Mouse (Mus musculus) forebrain, embryonic 10.5 days (tissue): Measurements from ENCODE around the gene Cdkn2aip. TPM values are rescaled to one million over a fixed set of nuclear protein-coding genes. Genes with fewer than 3 reads are reported as not detected.

ENCODE experiments used
- DNase-seq: peaks from one replicate; pipeline ENCODE4 v3.0.0-alpha.2; 2017; ENCODE audit warnings: low spot score; ENCODE audit errors: extremely low spot score
- H3K27ac ChIP-seq: fragments of 300-500 bp; sonication (generic); 2 replicates; pipeline ENCODE4 v1.5.1; 2016; ENCODE audit warnings: mild to moderate bottlenecking
- H3K27me3 ChIP-seq: fragments of 300-500 bp; sonication (generic); 2 replicates; pipeline ENCODE4 v1.6.1; 2016; ENCODE audit warnings: mild to moderate bottlenecking; ENCODE audit not compliant: poor library complexity, severe bottlenecking
- H3K36me3 ChIP-seq: fragments of 300-500 bp; sonication (generic); replicated peaks from 2 replicates; pipeline ENCODE4 v1.6.1; 2016; ENCODE audit warnings: mild to moderate bottlenecking, moderate library complexity
- H3K4me1 ChIP-seq: fragments of 300-500 bp; sonication (generic); 2 replicates; pipeline ENCODE4 v1.6.1; 2016
- H3K4me3 ChIP-seq: fragments of 300-500 bp; sonication (generic); 2 replicates; pipeline ENCODE4 v1.5.1; 2016; ENCODE audit warnings: mild to moderate bottlenecking, moderate library complexity
- H3K9me3 ChIP-seq: fragments of 300-500 bp; sonication (generic); 2 replicates; pipeline ENCODE4 v1.6.1; 2016; ENCODE audit warnings: mild to moderate bottlenecking, moderate library complexity
- WGBS: fragments of 180-500 bp; shearing (Covaris S2); methylation state at CpG from one replicate; pipeline ENCODE4 v1.1.7; 2016; 5-methylcytosine and 5-hydroxymethylcytosine counted together
- polyA plus RNA-seq: library from polyadenylated mRNA; unstranded; fragments of >200 nt; fragmentation: Nextera tagmentation; extraction: Ambion mirVana; gene quantifications from 2 replicates; pipeline ENCODE4 v1.2.1, GENCODE M21; 2016

Cdkn2aip gene
- polyA plus RNA-seq, 1 experiment from 2014 or later: 34.8 TPM

GRCm38 (mm10) chr8:47691303-47691702 is 22.4 kb downstream of the Cdkn2aip start:
- peak overlapping the region; percentile 80; the same call in 1 of the 2 replicates for H3K27ac ChIP-seq
- peak overlapping the region; percentile 49 for H3K4me3 ChIP-seq

GRCm38 (mm10) chr8:47690674-47691078 is 23.1 kb downstream of the Cdkn2aip start:
- Histone ChIP-seq H3K4me1 (peaks cover 17% of the 10 kb centered on the region), H3K9me3 (peaks cover 6% of the 10 kb centered on the region; the same call in 1 of the 2 replicates), H3K27ac (peak overlapping the region; percentile 80), H3K36me3 (no peaks in the 10 kb centered on the region), H3K27me3 (peaks cover 11% of the 10 kb centered on the region), H3K4me3 (peak overlapping the region; percentile 49)
- WGBS: 1% methylated on average over 16 of the region's 16 CpGs
- DNase-seq: peak; percentile 47

More at GRCm38 (mm10) chr8:47691303-47691702, 22.4 kb downstream of the Cdkn2aip start:
- 32% methylated on average over 7 of the region's 7 CpGs for WGBS
- Histone ChIP-seq H3K27me3 (peaks cover 11% of the 10 kb centered on the region), H3K9me3 (peaks cover 6% of the 10 kb centered on the region; the same call in 1 of the 2 replicates), H3K36me3 (no peaks in the 10 kb centered on the region), H3K4me1 (peaks cover 17% of the 10 kb centered on the region)
- no peak for DNase-seq

- peaks cover 11% of the 10 kb centered on the region for H3K27me3 ChIP-seq
- peaks cover 6% of the 10 kb centered on the region; the same call in 1 of the 2 replicates for H3K9me3 ChIP-seq
- H3K4me3 ChIP-seq: no peak overlapping the region
- DNase-seq: peak; percentile 19
- no peak overlapping the region for H3K27ac ChIP-seq
- 54% methylated on average over 12 of the region's 12 CpGs for WGBS
- H3K36me3 ChIP-seq: 0 out of 2 replicates have a peak, but pooled peaks cover under 1% of the 10 kb centered on the region
- H3K4me1 ChIP-seq: peaks cover 17% of the 10 kb centered on the region
Observed at GRCm38 (mm10) chr8:47689704-47690326, 23.9 kb downstream of the Cdkn2aip start.

GRCm38 (mm10) chr8:47684441-47684840 is 29.3 kb downstream of the Cdkn2aip start:
- Histone ChIP-seq H3K36me3 (peaks cover 9% of the 10 kb centered on the region), H3K27ac (no peak overlapping the region), H3K9me3 (peaks cover 2% of the 10 kb centered on the region; the same call in 1 of the 2 replicates), H3K4me1 (no peaks in the 10 kb centered on the region), H3K4me3 (no peak overlapping the region), H3K27me3 (no peaks in the 10 kb centered on the region)
- no peak for DNase-seq
- WGBS: 88% methylated on average over 5 of the region's 5 CpGs

- Histone ChIP-seq H3K4me1 (no peaks in the 10 kb centered on the region), H3K9me3 (peaks cover 4% of the 10 kb centered on the region; the same call in 1 of the 2 replicates), H3K4me3 (no peak overlapping the region), H3K36me3 (peaks cover 13% of the 10 kb centered on the region), H3K27ac (no peak overlapping the region), H3K27me3 (no peaks in the 10 kb centered on the region)
- 94% methylated on average over 9 of the region's 9 CpGs for WGBS
- DNase-seq: no peak
Observed at GRCm38 (mm10) chr8:47683994-47684393, 29.7 kb downstream of the Cdkn2aip start.

GRCm38 (mm10) chr8:47680306-47680705 is 33.4 kb downstream of the Cdkn2aip start:
- Histone ChIP-seq H3K9me3 (peaks cover 4% of the 10 kb centered on the region; the same call in 1 of the 2 replicates), H3K4me3 (no peak overlapping the region), H3K27me3 (no peaks in the 10 kb centered on the region), H3K27ac (no peak overlapping the region), H3K4me1 (peaks cover 15% of the 10 kb centered on the region), H3K36me3 (peaks cover 22% of the 10 kb centered on the region)
- WGBS: 94% methylated on average over 4 of the region's 4 CpGs
- no peak for DNase-seq

- no peaks in the 10 kb centered on the region for H3K27me3 ChIP-seq
- H3K27ac ChIP-seq: no peak overlapping the region
- H3K4me3 ChIP-seq: no peak overlapping the region
- DNase-seq: no peak
- peaks cover 4% of the 10 kb centered on the region; the same call in 1 of the 2 replicates for H3K9me3 ChIP-seq
- H3K4me1 ChIP-seq: peaks cover 15% of the 10 kb centered on the region
- H3K36me3 ChIP-seq: peaks cover 20% of the 10 kb centered on the region
- WGBS: 75% methylated on average over 1 of the region's 1 CpGs
Observed at GRCm38 (mm10) chr8:47679603-47680002, 34.1 kb downstream of the Cdkn2aip start.

GRCm38 (mm10) chr8:47676631-47677030 is 37.1 kb downstream of the Cdkn2aip start:
- DNase-seq: no peak
- Histone ChIP-seq H3K4me3 (peak overlapping the region; percentile 96), H3K36me3 (peaks cover 16% of the 10 kb centered on the region), H3K9me3 (peaks cover 4% of the 10 kb centered on the region; the same call in 1 of the 2 replicates), H3K27ac (no peak overlapping the region), H3K27me3 (no peaks in the 10 kb centered on the region), H3K4me1 (peaks cover 24% of the 10 kb centered on the region)
- 45% methylated on average over 2 of the region's 2 CpGs for WGBS

- WGBS: 1% methylated on average over 15 of the region's 15 CpGs
- Histone ChIP-seq H3K4me3 (peak overlapping the region; percentile 96), H3K9me3 (peaks cover 4% of the 10 kb centered on the region; the same call in 1 of the 2 replicates), H3K27me3 (no peaks in the 10 kb centered on the region), H3K27ac (peak overlapping the region; percentile 98), H3K4me1 (peaks cover 24% of the 10 kb centered on the region), H3K36me3 (peaks cover 16% of the 10 kb centered on the region)
- DNase-seq: no peak
Observed at GRCm38 (mm10) chr8:47676224-47676623, 37.5 kb downstream of the Cdkn2aip start.

- Histone ChIP-seq H3K9me3 (peaks cover 4% of the 10 kb centered on the region; the same call in 1 of the 2 replicates), H3K4me1 (peaks cover 24% of the 10 kb centered on the region), H3K36me3 (peaks cover 16% of the 10 kb centered on the region), H3K4me3 (peak overlapping the region; percentile 96), H3K27me3 (no peaks in the 10 kb centered on the region), H3K27ac (peak overlapping the region; percentile 98)
- peak; percentile 72 for DNase-seq
- WGBS: under 1% methylated on average over 20 of the region's 20 CpGs
Observed at GRCm38 (mm10) chr8:47675786-47676185, 37.9 kb downstream of the Cdkn2aip start.

GRCm38 (mm10) chr8:47674777-47675710 is 38.7 kb downstream of the Cdkn2aip start, which contains the start of gene Ing2:
TSS of gene Ing2 (minus strand) at chr8:47675556.
- Histone ChIP-seq H3K4me3 (peak within 1 kb of the TSS; percentile 96), H3K36me3 (peaks cover 16% of the 10 kb centered on the region), H3K27ac (peak within 1 kb of the TSS; percentile 98), H3K4me1 (peaks cover 24% of the 10 kb centered on the region), H3K27me3 (no peaks in the 10 kb centered on the region), H3K9me3 (peaks cover 4% of the 10 kb centered on the region; the same call in 1 of the 2 replicates)
- DNase-seq: peak; percentile 100
- under 1% methylated on average over 104 of the region's 106 CpGs for WGBS

GRCm38 (mm10) chr8:47674140-47674776 is 39.5 kb downstream of the Cdkn2aip start:
- no peaks in the 10 kb centered on the region for H3K27me3 ChIP-seq
- peak overlapping the region; percentile 96 for H3K4me3 ChIP-seq
- H3K36me3 ChIP-seq: peaks cover 18% of the 10 kb centered on the region
- under 1% methylated on average over 48 of the region's 59 CpGs for WGBS
- H3K4me1 ChIP-seq: peaks cover 24% of the 10 kb centered on the region
- no peak for DNase-seq
- H3K27ac ChIP-seq: peak overlapping the region; percentile 98
- H3K9me3 ChIP-seq: peaks cover 1% of the 10 kb centered on the region; the same call in 1 of the 2 replicates
